Mouse (Mus musculus) kidney, postnatal 14 days (tissue): ENCODE results near the gene Vmn1r71.
"Not testable (repeated sequence)": the region's sequence is repeated elsewhere in the genome, so short reads cannot be mapped to it uniquely, and the experiment has no call there.

Experiments used
- DNase-seq: peaks from one replicate; pipeline ENCODE4 v3.0.0; 2022; ENCODE audit warnings: mixed read lengths

Vmn1r71 gene

GRCm38 (mm10) chr7:10754264-10754663 is at the start of gene Vmn1r71:
Gene Vmn1r71, minus strand, starts transcription at chr7:10754364.
- no peak for DNase-seq

- DNase-seq: not testable (repeated sequence)
These were observed 3.4 kb upstream of the Vmn1r71 start for GRCm38 (mm10) chr7:10757551-10757950.
